Mouse (Mus musculus) spleen, adult 18-20 months (tissue): ENCODE data around the gene Fggy.

Source experiments
- DNase-seq, 2 experiments: peaks; one replicate each; pipeline ENCODE4 v3.0.0; 2022; ENCODE audit warnings: mixed read lengths in 2 of 2

Fggy gene

GRCm38 (mm10) chr4:95788867-95789266, 231.6 kb downstream of the Fggy start:
- no peak for DNase-seq

- DNase-seq = no peak
Measured at GRCm38 (mm10) chr4:95791913-95792475, 234.7 kb downstream of the Fggy start.

GRCm38 (mm10) chr4:95793647-95794328, 236.5 kb downstream of the Fggy start:
- no peak for DNase-seq

GRCm38 (mm10) chr4:95794651-95795050, 237.3 kb downstream of the Fggy start:
- DNase-seq = no peak

GRCm38 (mm10) chr4:95795283-95795682, 238.0 kb downstream of the Fggy start:
- no peak for DNase-seq

- DNase-seq = no peak
Measured at GRCm38 (mm10) chr4:95819650-95820049, 262.3 kb downstream of the Fggy start.

- DNase-seq = no peak
Measured at GRCm38 (mm10) chr4:95821906-95822579, 264.7 kb downstream of the Fggy start.

GRCm38 (mm10) chr4:95828164-95828563, 270.9 kb downstream of the Fggy start:
- DNase-seq = no peak

GRCm38 (mm10) chr4:95830320-95830719, 273.0 kb downstream of the Fggy start:
- DNase-seq = no peak

GRCm38 (mm10) chr4:95839860-95840259, 282.6 kb downstream of the Fggy start:
- DNase-seq = no peak

GRCm38 (mm10) chr4:95840389-95841053, 283.2 kb downstream of the Fggy start:
- no peak for DNase-seq

- no peak for DNase-seq
Measured at GRCm38 (mm10) chr4:95845981-95846617, 288.8 kb downstream of the Fggy start.

- DNase-seq = no peak
Measured at GRCm38 (mm10) chr4:95847219-95847618, 289.9 kb downstream of the Fggy start.

- DNase-seq = no peak
Measured at GRCm38 (mm10) chr4:95847664-95848063, 290.4 kb downstream of the Fggy start.

GRCm38 (mm10) chr4:95849497-95849896, 292.2 kb downstream of the Fggy start:
- DNase-seq = no peak

GRCm38 (mm10) chr4:95850044-95850739, 292.9 kb downstream of the Fggy start:
- no peak for DNase-seq

GRCm38 (mm10) chr4:95852257-95852656, 294.9 kb downstream of the Fggy start:
- DNase-seq = no peak

- DNase-seq = no peak
Measured at GRCm38 (mm10) chr4:95856008-95856407, 298.7 kb downstream of the Fggy start.

- no peak for DNase-seq
Measured at GRCm38 (mm10) chr4:95860601-95861000, 303.3 kb downstream of the Fggy start.

GRCm38 (mm10) chr4:95861074-95861473, 303.8 kb downstream of the Fggy start:
- DNase-seq = no peak

GRCm38 (mm10) chr4:95861741-95862155, 304.4 kb downstream of the Fggy start:
- DNase-seq = no peak

GRCm38 (mm10) chr4:95862276-95862675, 305.0 kb downstream of the Fggy start:
- DNase-seq = no peak
